Mouse (Mus musculus) stomach, postnatal 0 days (tissue): ENCODE measurements at regions not wholly inside any gene's neighbourhood (a gene's known extent, or its start where the extent isn't known, plus 50 kb on each side); places are given as distances from the start of the nearest gene placed in this dataset.

Experiments used
- ATAC-seq: fragments of 200-750 bp; cut with Nextera tagmentation; 2 replicates; pipeline ENCODE4 v1.8.0; 2017; ENCODE audit not compliant: low FRiP score, low TSS enrichment
- DNase-seq: peaks from one replicate; pipeline ENCODE4 v3.0.0-alpha.2; 2016; ENCODE audit warnings: low spot score
- H3K27ac ChIP-seq: fragments of 300-500 bp; sonication (generic); replicated peaks from 2 replicates; pipeline ENCODE4 v1.5.1; 2014; ENCODE audit warnings: mild to moderate bottlenecking, control low read depth
- H3K27me3 ChIP-seq: fragments of 300-500 bp; sonication (generic); 2 replicates; pipeline ENCODE4 v1.6.1; 2014; ENCODE audit warnings: low read length; ENCODE audit not compliant: control insufficient read depth, insufficient read depth
- H3K36me3 ChIP-seq: fragments of 300-500 bp; sonication (generic); 2 replicates; pipeline ENCODE4 v1.6.1; 2014; ENCODE audit warnings: low read length, mixed read lengths; ENCODE audit not compliant: control insufficient read depth, insufficient read depth
- H3K4me1 ChIP-seq: fragments of 300-500 bp; sonication (generic); replicated peaks from 2 replicates; pipeline ENCODE4 v1.6.1; 2014; ENCODE audit warnings: antibody characterized with exemption; ENCODE audit not compliant: control insufficient read depth, insufficient read depth
- H3K4me2 ChIP-seq: fragments of 300-500 bp; sonication (generic); replicated peaks from 2 replicates; pipeline ENCODE4 v1.6.1; 2014; ENCODE audit warnings: low read depth, mild to moderate bottlenecking, control low read depth, moderate library complexity
- H3K4me3 ChIP-seq: fragments of 300-500 bp; sonication (generic); 2 replicates; pipeline ENCODE4 v1.5.1; 2014; ENCODE audit warnings: low read depth, low read length, control low read depth
- H3K9ac ChIP-seq: fragments of 300-500 bp; sonication (generic); 2 replicates; pipeline ENCODE4 v1.6.1; 2014; ENCODE audit warnings: mild to moderate bottlenecking, low read length, control low read depth, mixed read lengths
- H3K9me3 ChIP-seq: fragments of 300-500 bp; sonication (generic); 2 replicates; pipeline ENCODE4 v1.6.1; 2016; ENCODE audit warnings: low read length; ENCODE audit not compliant: control insufficient read depth
- CTCF ChIP-seq: IDR thresholded peaks from 2 replicates; pipeline ENCODE4 v1.5.1; 2016; ENCODE audit warnings: antibody characterized with exemption, low read depth, mild to moderate bottlenecking, moderate library complexity
- EP300 ChIP-seq: optimal IDR thresholded peaks from 2 replicates; pipeline ENCODE3; 2016; ENCODE audit warnings: antibody characterized with exemption
- WGBS: fragments of 180-500 bp; shearing (Covaris S2); extraction: QIAGEN DNeasy Blood & Tissue Kit; methylation state at CpG from one replicate; pipeline ENCODE4 v1.1.7; 2014; 5-methylcytosine and 5-hydroxymethylcytosine counted together

- H3K9me3 ChIP-seq, result no peaks in the 10 kb centered on the region
- no peaks in the 10 kb centered on the region for H3K4me1 ChIP-seq
- no peak overlapping the region for H3K4me3 ChIP-seq
- no peaks in the 10 kb centered on the region for H3K36me3 ChIP-seq
- H3K27ac ChIP-seq, result no peak overlapping the region
- WGBS, result 57% methylated on average over 5 of the region's 5 CpGs
- H3K27me3 ChIP-seq, result no peaks in the 10 kb centered on the region
- TF ChIP-seq EP300 (no peak), CTCF (no peak)
- DNase-seq (no peak), ATAC-seq (no peak)
- H3K9ac ChIP-seq, result no peak overlapping the region
- no peak overlapping the region for H3K4me2 ChIP-seq
Measured at GRCm38 (mm10) chr12:109272101-109272500, 180.5 kb upstream of the Dlk1 start.

GRCm38 (mm10) chr12:109314850-109315249 is 137.8 kb upstream of the Dlk1 start:
- WGBS, result 24% methylated on average over 6 of the region's 6 CpGs
- Histone ChIP-seq H3K4me1 (no peaks in the 10 kb centered on the region), H3K27me3 (no peaks in the 10 kb centered on the region), H3K27ac (no peak overlapping the region), H3K9ac (no peak overlapping the region), H3K4me3 (no peak overlapping the region), H3K9me3 (no peaks in the 10 kb centered on the region), H3K36me3 (no peaks in the 10 kb centered on the region), H3K4me2 (no peak overlapping the region)
- DNase-seq (no peak), ATAC-seq (no peak)
- TF ChIP-seq CTCF (peak; percentile 49), EP300 (no peak)

DNA sequence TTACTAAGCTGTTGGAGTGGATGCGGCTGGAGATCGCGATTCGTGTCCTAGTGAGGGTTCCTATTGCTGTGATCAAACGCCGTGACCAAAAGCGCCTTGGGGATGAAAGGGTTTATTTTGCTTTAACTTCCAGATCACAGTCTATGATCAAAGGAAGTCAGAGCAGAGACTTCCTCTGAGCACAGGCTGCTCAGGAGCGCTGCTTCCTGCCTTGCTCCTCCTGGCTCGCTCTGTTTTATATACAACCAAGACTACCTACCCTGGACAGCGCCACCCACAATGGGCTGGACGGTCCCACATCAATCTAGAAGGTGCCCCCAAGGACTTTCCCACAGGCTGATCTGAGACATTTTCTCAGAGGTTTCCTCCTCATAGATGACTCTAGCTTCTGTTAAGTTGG is 126.6 kb upstream of the Dlk1 start:
- no peak overlapping the region for H3K27ac ChIP-seq
- DNase-seq, result no peak

DNA sequence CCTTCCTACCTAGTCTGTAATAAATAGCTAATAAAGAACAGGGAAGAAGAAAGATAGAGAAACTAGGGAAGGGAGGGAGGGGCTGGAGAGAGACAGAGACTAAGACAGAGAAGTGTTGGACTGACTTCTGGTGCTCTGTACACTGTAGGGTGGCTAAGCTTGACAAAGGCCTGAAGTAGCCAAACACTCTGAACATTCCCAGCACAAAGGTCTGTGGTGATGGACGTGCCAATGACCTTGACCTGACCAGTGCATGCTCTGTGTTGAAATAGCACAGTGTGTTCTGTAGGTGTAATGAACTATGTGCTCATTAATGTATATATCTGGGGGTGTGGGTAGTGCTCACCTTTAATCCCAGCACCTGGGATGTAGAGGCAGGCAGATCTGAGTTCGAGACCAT is 81.3 kb upstream of the Dlk1 start:
- WGBS, result 64% methylated on average over 2 of the region's 2 CpGs
- Histone ChIP-seq H3K27ac (no peak overlapping the region), H3K4me3 (no peak overlapping the region), H3K36me3 (no peaks in the 10 kb centered on the region), H3K9ac (no peak overlapping the region), H3K9me3 (no peaks in the 10 kb centered on the region), H3K4me2 (no peak overlapping the region), H3K4me1 (no peaks in the 10 kb centered on the region), H3K27me3 (no peaks in the 10 kb centered on the region)
- DNase-seq (no peak), ATAC-seq (no peak)
- TF ChIP-seq EP300, result no peak

More for the DNA sequence above, 126.6 kb upstream of the Dlk1 start:
- 65% methylated on average over 11 of the region's 11 CpGs for WGBS
- no peak overlapping the region for H3K4me3 ChIP-seq
- no peaks in the 10 kb centered on the region for H3K27me3 ChIP-seq
- no peak for ATAC-seq
- no peak overlapping the region for H3K9ac ChIP-seq
- no peaks in the 10 kb centered on the region for H3K4me1 ChIP-seq
- H3K36me3 ChIP-seq, result no peaks in the 10 kb centered on the region
- TF ChIP-seq CTCF, result no peak
- no peak for TF ChIP-seq EP300
- no peak overlapping the region for H3K4me2 ChIP-seq
- H3K9me3 ChIP-seq, result no peaks in the 10 kb centered on the region

DNA sequence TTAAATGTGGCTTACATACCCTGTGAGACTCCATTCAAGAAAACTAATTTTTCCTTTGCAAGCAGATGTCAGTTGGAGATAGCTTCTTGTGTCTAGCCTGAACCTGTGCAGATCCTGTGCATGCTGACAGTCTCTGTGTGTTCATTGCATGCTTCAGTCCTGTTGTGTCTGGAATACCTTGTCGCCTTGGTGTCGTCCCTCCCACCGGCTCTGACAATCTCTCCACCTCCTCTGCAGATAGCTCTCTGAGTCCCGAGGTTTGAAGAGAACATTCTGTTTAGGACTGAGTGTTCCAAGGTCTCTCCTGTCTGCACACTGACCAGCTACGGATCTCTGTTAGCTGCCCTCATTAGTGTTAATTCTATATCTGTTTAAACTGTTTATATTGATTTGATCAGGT is 66.8 kb upstream of the Dlk1 start:
- no peak overlapping the region for H3K9ac ChIP-seq
- H3K9me3 ChIP-seq, result no peaks in the 10 kb centered on the region
- no peak for ATAC-seq
- no peaks in the 10 kb centered on the region for H3K4me1 ChIP-seq
- H3K27me3 ChIP-seq, result no peaks in the 10 kb centered on the region
- 67% methylated on average over 5 of the region's 5 CpGs for WGBS
- no peak overlapping the region for H3K4me3 ChIP-seq
- no peak overlapping the region for H3K4me2 ChIP-seq
- no peak for DNase-seq
- H3K27ac ChIP-seq, result no peak overlapping the region
- no peaks in the 10 kb centered on the region for H3K36me3 ChIP-seq
- TF ChIP-seq CTCF (no peak), EP300 (no peak)

- H3K9me3 ChIP-seq, result no peaks in the 10 kb centered on the region
- TF ChIP-seq EP300 (no peak), CTCF (no peak)
- no peaks in the 10 kb centered on the region for H3K27me3 ChIP-seq
- H3K27ac ChIP-seq, result no peak overlapping the region
- no peak overlapping the region for H3K4me3 ChIP-seq
- ATAC-seq, result no peak
- peak; percentile 13 for DNase-seq
- H3K4me2 ChIP-seq, result no peak overlapping the region
- WGBS, result 17% methylated on average over 7 of the region's 7 CpGs
- no peaks in the 10 kb centered on the region for H3K4me1 ChIP-seq
- H3K9ac ChIP-seq, result no peak overlapping the region
- H3K36me3 ChIP-seq, result no peaks in the 10 kb centered on the region
Measured at GRCm38 (mm10) chr12:109388791-109389190, 63.8 kb upstream of the Dlk1 start.
